Mouse (Mus musculus) heart, embryonic 11.5 days (tissue): ENCODE measurements around the gene Tbc1d30. TPM values are rescaled to one million over a fixed set of nuclear protein-coding genes. Genes with fewer than 3 reads are reported as not detected.

Experiments
- ATAC-seq: fragments of 200-750 bp; cut with Nextera tagmentation; replicated peaks from 2 replicates; pipeline ENCODE4 v1.8.0; 2017; ENCODE audit warnings: moderate library complexity; ENCODE audit not compliant: insufficient number of reproducible peaks, low FRiP score, low TSS enrichment
- H3K27ac ChIP-seq: fragments of 300-500 bp; sonication (generic); 2 replicates; pipeline ENCODE4 v1.5.1; 2014; ENCODE audit warnings: mild to moderate bottlenecking, low read depth, low read length
- H3K27me3 ChIP-seq: fragments of 300-500 bp; sonication (generic); 2 replicates; pipeline ENCODE4 v1.6.1; 2014; ENCODE audit warnings: mild to moderate bottlenecking, low read length, mixed read lengths; ENCODE audit not compliant: control insufficient read depth, insufficient read depth
- H3K36me3 ChIP-seq: fragments of 300-500 bp; sonication (generic); 2 replicates; pipeline ENCODE4 v1.6.1; 2014; ENCODE audit warnings: mild to moderate bottlenecking, low read length, moderate library complexity, mixed read lengths; ENCODE audit not compliant: control insufficient read depth, insufficient read depth
- H3K4me1 ChIP-seq: fragments of 300-500 bp; sonication (generic); 2 replicates; pipeline ENCODE4 v1.6.1; 2014; ENCODE audit warnings: low read length; ENCODE audit not compliant: control insufficient read depth, insufficient read depth
- H3K4me2 ChIP-seq: fragments of 300-500 bp; sonication (generic); 2 replicates; pipeline ENCODE4 v1.6.1; 2014; ENCODE audit warnings: mild to moderate bottlenecking, moderate library complexity
- H3K4me3 ChIP-seq: fragments of 300-500 bp; sonication (generic); 2 replicates; pipeline ENCODE4 v1.5.1; 2014; ENCODE audit warnings: low read depth, low read length
- H3K9ac ChIP-seq: fragments of 300-500 bp; sonication (generic); 2 replicates; pipeline ENCODE4 v1.6.1; 2014; ENCODE audit warnings: mild to moderate bottlenecking, low read depth, low read length, moderate library complexity
- H3K9me3 ChIP-seq: fragments of 300-500 bp; sonication (generic); replicated peaks from 2 replicates; pipeline ENCODE4 v1.6.1; 2016; ENCODE audit warnings: low read length; ENCODE audit not compliant: control insufficient read depth
- WGBS: fragments of 180-500 bp; shearing (Covaris S2); extraction: QIAGEN DNeasy Blood & Tissue Kit; methylation state at CpG from one replicate; pipeline ENCODE4 v1.1.7; 2014; ENCODE audit not compliant: insufficient replicate concordance; 5-methylcytosine and 5-hydroxymethylcytosine counted together
- polyA plus RNA-seq: library from polyadenylated mRNA; unstranded; fragments of >200 nt; fragmentation: Nextera tagmentation; extraction: Ambion mirVana; gene quantifications from 2 replicates; pipeline ENCODE4 v1.2.1, GENCODE M21; 2014

Gene Tbc1d30
- polyA plus RNA-seq, 1 experiment from 2014 or later = 1.5 TPM

DNA sequence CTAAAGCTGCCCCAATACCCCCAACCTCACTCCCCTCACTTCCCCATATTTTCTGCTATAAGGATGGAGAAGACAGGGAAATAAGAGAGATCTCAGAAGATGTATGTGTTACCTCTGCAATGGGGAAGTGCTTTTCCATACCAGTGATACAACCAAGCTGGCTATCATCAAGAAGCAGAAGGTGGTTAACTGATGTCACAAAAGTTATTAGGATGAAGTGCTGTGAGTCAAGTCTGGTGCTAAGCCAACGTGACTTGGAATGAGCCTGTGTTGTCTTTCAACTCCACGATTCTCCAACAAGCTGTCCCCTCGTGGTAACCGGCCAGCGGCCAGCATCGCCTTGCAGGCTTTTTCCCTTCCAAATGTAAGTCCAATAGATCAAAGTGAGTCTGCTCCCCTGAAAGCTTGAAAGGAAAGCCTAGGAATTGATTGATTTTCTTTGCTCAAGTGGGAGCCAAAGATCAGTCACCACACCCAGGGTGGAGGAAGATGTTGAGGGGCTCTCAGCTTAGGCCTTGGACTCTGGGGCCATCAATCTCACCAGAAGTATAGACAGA lies 90.0 kb downstream of the Tbc1d30 start:
- no peak overlapping the region for H3K27ac ChIP-seq
- H3K9me3 ChIP-seq = no peaks in the 10 kb centered on the region
- no peak overlapping the region for H3K9ac ChIP-seq
- H3K36me3 ChIP-seq = no peaks in the 10 kb centered on the region
- no peak for ATAC-seq
- H3K4me3 ChIP-seq = no peak overlapping the region
- no peaks in the 10 kb centered on the region for H3K27me3 ChIP-seq
- H3K4me1 ChIP-seq = no peaks in the 10 kb centered on the region
- WGBS = 79% methylated on average over 6 of the region's 6 CpGs
- no peak overlapping the region for H3K4me2 ChIP-seq

DNA sequence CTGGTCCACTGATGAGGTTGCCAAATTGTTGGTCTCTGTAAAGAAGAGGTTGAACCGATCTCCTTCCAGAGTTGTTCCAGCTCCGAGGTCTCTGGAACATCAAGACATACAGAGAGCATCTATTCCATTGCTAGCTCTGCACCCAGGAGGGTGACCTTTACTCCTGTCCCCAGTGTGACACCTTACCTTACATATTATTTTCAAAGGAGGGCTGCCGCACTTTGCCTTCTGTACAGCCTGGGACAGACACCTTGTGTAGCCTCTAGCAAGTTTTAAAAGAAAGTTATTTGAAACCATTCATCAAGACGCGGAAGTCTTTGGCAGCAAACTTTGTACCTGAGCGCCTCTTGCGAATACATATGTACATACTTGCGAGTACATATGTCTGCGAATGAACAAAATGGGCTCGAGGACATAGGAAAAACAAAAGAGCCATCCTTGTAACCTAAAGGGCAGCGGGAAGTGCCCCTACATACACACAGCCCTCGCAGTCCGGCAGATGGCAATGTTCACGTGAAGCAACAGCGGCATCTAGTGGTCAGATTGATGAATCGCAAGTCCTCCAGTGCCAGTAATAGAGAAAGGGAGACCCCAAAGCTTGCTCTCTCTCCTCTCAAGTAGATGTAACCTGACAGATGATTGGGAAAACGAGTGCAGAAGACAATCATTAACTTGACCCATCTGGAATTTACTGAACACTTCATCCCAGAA lies 94.8 kb downstream of the Tbc1d30 start:
- no peak overlapping the region for H3K4me3 ChIP-seq
- WGBS = 24% methylated on average over 17 of the region's 17 CpGs
- H3K27me3 ChIP-seq = no peaks in the 10 kb centered on the region
- no peak overlapping the region for H3K27ac ChIP-seq
- no peaks in the 10 kb centered on the region for H3K36me3 ChIP-seq
- H3K4me2 ChIP-seq = no peak overlapping the region
- no peak overlapping the region for H3K9ac ChIP-seq
- no peak for ATAC-seq
- H3K9me3 ChIP-seq = no peaks in the 10 kb centered on the region
- H3K4me1 ChIP-seq = no peaks in the 10 kb centered on the region

DNA sequence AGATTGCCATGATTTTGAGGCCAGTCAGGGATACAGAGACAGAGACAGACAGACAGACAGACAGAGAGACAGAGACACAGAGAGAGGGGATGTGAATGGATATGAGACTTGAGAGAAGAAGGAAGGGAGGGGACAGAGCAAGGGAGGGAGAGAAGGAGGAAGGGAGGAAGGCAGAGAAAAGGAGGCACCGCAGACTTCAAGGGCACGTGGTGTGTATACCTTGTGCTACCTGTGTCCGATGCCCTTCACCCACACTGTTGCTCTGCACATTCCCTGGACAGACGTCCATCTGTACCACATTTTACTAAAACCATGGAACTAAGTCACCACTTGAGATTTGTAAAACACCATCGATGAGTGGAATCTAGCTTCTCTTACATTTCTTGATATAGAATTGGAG lies 95.6 kb downstream of the Tbc1d30 start:
- ATAC-seq = no peak
- H3K4me3 ChIP-seq = no peak overlapping the region
- no peaks in the 10 kb centered on the region for H3K9me3 ChIP-seq
- no peak overlapping the region for H3K9ac ChIP-seq
- no peaks in the 10 kb centered on the region for H3K27me3 ChIP-seq
- no peaks in the 10 kb centered on the region for H3K4me1 ChIP-seq
- 84% methylated on average over 5 of the region's 5 CpGs for WGBS
- H3K36me3 ChIP-seq = no peaks in the 10 kb centered on the region
- H3K27ac ChIP-seq = no peak overlapping the region
- H3K4me2 ChIP-seq = no peak overlapping the region

DNA sequence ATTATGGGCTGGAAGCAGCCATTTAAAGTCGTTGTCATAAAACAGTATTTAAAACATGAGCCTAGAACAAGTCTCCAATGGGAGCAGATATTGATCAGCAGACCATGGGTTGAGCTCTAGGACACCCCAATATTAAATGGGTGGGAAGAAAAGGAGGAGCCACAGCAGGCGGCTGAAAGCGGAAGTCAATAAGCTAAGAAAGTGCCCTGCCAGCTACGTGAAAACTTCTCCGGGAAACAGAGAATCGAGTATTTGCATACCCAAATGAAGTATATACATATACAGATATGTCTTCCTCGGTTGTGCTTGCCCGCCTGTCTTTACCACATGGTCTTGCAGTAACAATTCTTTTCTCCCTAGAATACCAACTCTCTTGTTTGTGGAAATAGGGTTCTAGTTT lies 96.7 kb downstream of the Tbc1d30 start:
- H3K36me3 ChIP-seq = no peaks in the 10 kb centered on the region
- no peak overlapping the region for H3K4me2 ChIP-seq
- H3K27me3 ChIP-seq = no peaks in the 10 kb centered on the region
- H3K4me1 ChIP-seq = peaks cover 6% of the 10 kb centered on the region; the same call in 1 of the 2 replicates
- H3K9ac ChIP-seq = no peak overlapping the region
- H3K9me3 ChIP-seq = no peaks in the 10 kb centered on the region
- ATAC-seq = no peak
- H3K4me3 ChIP-seq = no peak overlapping the region
- 73% methylated on average over 8 of the region's 8 CpGs for WGBS
- no peak overlapping the region for H3K27ac ChIP-seq

DNA sequence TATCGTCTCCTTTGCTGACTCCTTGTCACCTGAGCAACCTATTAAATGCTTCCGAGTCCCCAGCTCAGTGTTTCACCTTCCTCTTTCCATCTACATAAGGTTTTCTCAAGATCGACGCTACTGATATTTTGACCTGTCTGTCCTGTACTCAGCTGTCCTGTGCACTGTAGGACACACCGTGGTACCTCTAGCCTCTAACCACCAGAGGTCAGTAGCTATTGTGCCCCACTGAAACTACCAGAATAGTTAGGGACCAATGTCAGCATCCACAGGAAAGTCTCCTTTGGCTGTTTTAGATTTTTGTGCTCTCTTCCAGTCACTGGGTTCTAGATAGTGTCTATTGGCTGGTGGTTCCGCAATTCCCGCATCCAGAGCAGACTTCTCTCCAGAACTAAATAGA lies 98.3 kb downstream of the Tbc1d30 start:
- Histone ChIP-seq H3K4me3 (no peak overlapping the region), H3K27ac (no peak overlapping the region), H3K4me1 (peaks cover 6% of the 10 kb centered on the region; the same call in 1 of the 2 replicates), H3K9ac (no peak overlapping the region), H3K36me3 (no peaks in the 10 kb centered on the region), H3K4me2 (no peak overlapping the region), H3K9me3 (no peaks in the 10 kb centered on the region), H3K27me3 (no peaks in the 10 kb centered on the region)
- 0 out of 2 replicates have a peak, but pooled peaks have one; percentile 28 for ATAC-seq
- WGBS = 65% methylated on average over 7 of the region's 7 CpGs

DNA sequence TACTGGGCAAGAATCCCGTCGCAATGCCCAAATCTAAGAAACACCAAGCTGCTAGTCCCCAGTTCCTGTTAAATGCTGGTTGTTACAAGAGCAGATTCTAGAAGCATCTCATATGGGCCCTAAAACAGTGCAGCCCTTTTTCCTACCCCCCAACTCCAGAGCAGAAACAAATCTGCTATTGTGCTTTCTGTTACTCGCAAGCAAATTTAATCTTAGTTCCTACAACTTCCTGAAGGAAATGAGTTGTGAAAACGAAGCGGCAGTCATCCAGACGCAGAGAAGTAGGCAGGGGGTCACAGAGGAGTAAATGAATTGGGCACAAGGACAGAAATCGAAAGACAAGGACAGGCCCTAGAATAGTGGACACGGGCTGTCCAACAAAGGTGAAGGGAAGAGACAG lies 99.9 kb downstream of the Tbc1d30 start:
- Histone ChIP-seq H3K4me2 (no peak overlapping the region), H3K9me3 (no peaks in the 10 kb centered on the region), H3K4me1 (peaks cover 6% of the 10 kb centered on the region; the same call in 1 of the 2 replicates), H3K27ac (no peak overlapping the region), H3K27me3 (no peaks in the 10 kb centered on the region), H3K9ac (no peak overlapping the region), H3K36me3 (no peaks in the 10 kb centered on the region), H3K4me3 (no peak overlapping the region)
- no peak for ATAC-seq
- 66% methylated on average over 8 of the region's 8 CpGs for WGBS

DNA sequence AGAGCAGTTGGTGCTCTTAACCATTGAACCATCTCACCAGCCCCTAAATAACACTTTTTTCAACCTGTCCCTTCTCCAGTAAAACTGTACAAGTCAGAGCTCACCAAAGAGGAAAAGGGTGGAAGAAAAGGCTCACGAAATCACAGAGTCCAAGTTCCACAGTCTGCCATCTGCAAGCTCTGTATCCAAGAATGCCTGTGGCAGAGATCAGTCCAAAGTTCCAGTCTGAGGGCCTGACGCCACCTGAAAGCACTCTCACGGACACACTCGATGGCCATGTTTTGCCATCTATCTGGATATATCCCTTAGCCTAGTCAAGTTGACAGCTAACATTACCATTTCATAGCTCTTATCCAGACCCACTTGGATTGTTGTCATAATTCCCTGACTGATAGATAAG lies 101.3 kb downstream of the Tbc1d30 start:
- H3K4me2 ChIP-seq = no peak overlapping the region
- H3K9ac ChIP-seq = no peak overlapping the region
- H3K4me1 ChIP-seq = peaks cover 6% of the 10 kb centered on the region; the same call in 1 of the 2 replicates
- H3K36me3 ChIP-seq = no peaks in the 10 kb centered on the region
- no peak for ATAC-seq
- H3K4me3 ChIP-seq = no peak overlapping the region
- WGBS = 55% methylated on average over 4 of the region's 4 CpGs
- no peaks in the 10 kb centered on the region for H3K27me3 ChIP-seq
- H3K9me3 ChIP-seq = no peaks in the 10 kb centered on the region
- no peak overlapping the region for H3K27ac ChIP-seq

DNA sequence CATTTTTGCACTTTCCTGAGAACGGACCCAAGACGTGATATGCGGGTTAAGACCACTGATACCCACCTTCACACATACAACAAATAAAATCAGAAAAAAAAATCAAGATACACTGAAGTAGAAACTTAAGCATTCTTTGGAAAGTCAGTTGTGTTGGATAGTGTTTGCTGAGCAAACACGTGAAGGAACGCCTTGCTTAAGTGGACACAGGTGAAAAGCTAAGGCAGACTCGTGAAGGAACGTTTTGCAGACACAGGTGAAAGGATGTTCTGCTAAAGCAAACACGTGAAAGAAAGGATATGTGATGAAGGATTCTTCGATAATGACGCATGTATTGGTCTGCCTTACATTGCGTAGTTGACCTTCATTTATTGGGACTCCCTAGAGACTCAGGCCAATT lies 103.5 kb downstream of the Tbc1d30 start:
- no peak overlapping the region for H3K27ac ChIP-seq
- H3K36me3 ChIP-seq = no peaks in the 10 kb centered on the region
- H3K4me2 ChIP-seq = no peak overlapping the region
- WGBS = 88% methylated on average over 11 of the region's 11 CpGs
- peaks cover 6% of the 10 kb centered on the region; the same call in 1 of the 2 replicates for H3K4me1 ChIP-seq
- no peak overlapping the region for H3K4me3 ChIP-seq
- H3K9ac ChIP-seq = no peak overlapping the region
- H3K9me3 ChIP-seq = no peaks in the 10 kb centered on the region
- no peak for ATAC-seq
- H3K27me3 ChIP-seq = no peaks in the 10 kb centered on the region

DNA sequence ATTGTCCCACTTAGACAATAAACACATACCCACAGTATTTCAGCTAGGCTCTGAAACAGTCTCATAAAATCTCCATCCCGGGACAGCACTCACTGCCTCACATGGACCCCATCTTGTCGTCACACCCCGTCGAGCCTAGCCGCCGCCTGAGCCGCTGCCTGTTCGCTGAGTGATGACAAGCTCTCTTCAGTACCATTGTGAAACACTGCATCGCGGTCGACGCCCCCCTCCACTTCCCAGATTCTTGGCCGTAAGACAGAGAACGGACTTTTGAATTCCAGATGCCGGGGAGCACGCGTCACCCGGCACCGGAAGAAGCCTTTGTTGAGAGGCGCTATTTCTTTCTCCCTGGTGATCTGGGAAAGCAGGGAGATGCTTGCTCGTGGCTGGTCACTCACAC lies 104.1 kb downstream of the Tbc1d30 start:
- Histone ChIP-seq H3K9me3 (no peaks in the 10 kb centered on the region), H3K27me3 (no peaks in the 10 kb centered on the region), H3K4me2 (no peak overlapping the region), H3K4me3 (no peak overlapping the region), H3K27ac (no peak overlapping the region), H3K36me3 (no peaks in the 10 kb centered on the region), H3K4me1 (peaks cover 6% of the 10 kb centered on the region; the same call in 1 of the 2 replicates), H3K9ac (no peak overlapping the region)
- ATAC-seq = peak; percentile 77
- 47% methylated on average over 21 of the region's 21 CpGs for WGBS
